Mouse (Mus musculus): ENCODE measurements around the gene Qrsl1.
A peak's percentile ranks its signal among the peaks of the same experiment; 100 is the strongest.
"Not testable (repeated sequence)": the region's sequence is repeated elsewhere in the genome, so short reads cannot be mapped to it uniquely, and the experiment has no call there.

The Qrsl1 gene

GRCm38 (mm10) chr10:43901578-43902194 lies at the start of gene Qrsl1, which contains the start of gene Rtn4ip1:
TSS of gene Qrsl1 (minus strand) at chr10:43901745.
TSS of gene Rtn4ip1 (plus strand) at chr10:43901807.
- DNase-seq (ENCODE audit: low spot score): peak; percentile 86

GRCm38 (mm10) chr10:43945435-43945834 lies 43.9 kb upstream of the Qrsl1 start:
- DNase-seq (ENCODE audit: low spot score): no peak

- no peak for DNase-seq (ENCODE audit: low spot score)
Measured at GRCm38 (mm10) chr10:43943736-43944135, 42.2 kb upstream of the Qrsl1 start.

- no peak for DNase-seq (ENCODE audit: low spot score)
Measured at GRCm38 (mm10) chr10:43939136-43939662, 37.7 kb upstream of the Qrsl1 start.

GRCm38 (mm10) chr10:43928596-43928995 lies 27.1 kb upstream of the Qrsl1 start:
- no peak for DNase-seq (ENCODE audit: low spot score)

GRCm38 (mm10) chr10:43927736-43928135 lies 26.2 kb upstream of the Qrsl1 start:
- DNase-seq (ENCODE audit: low spot score): no peak

GRCm38 (mm10) chr10:43925776-43926175 lies 24.2 kb upstream of the Qrsl1 start:
- DNase-seq (ENCODE audit: low spot score): not testable (repeated sequence)

- DNase-seq (ENCODE audit: low spot score): no peak
Measured at GRCm38 (mm10) chr10:43923096-43923495, 21.6 kb upstream of the Qrsl1 start.

- peak; percentile 32 for DNase-seq (ENCODE audit: low spot score)
Measured at GRCm38 (mm10) chr10:43918696-43919608, 17.4 kb upstream of the Qrsl1 start.

GRCm38 (mm10) chr10:43916737-43917136 lies 15.2 kb upstream of the Qrsl1 start:
- DNase-seq (ENCODE audit: low spot score): no peak

- DNase-seq (ENCODE audit: low spot score): no peak
Measured at GRCm38 (mm10) chr10:43916181-43916580, 14.6 kb upstream of the Qrsl1 start.

GRCm38 (mm10) chr10:43912236-43912635 lies 10.7 kb upstream of the Qrsl1 start:
- DNase-seq (ENCODE audit: low spot score): no peak

- no peak for DNase-seq (ENCODE audit: low spot score)
Measured at GRCm38 (mm10) chr10:43910873-43911142, 9.3 kb upstream of the Qrsl1 start.

- DNase-seq (ENCODE audit: low spot score): no peak
Measured at GRCm38 (mm10) chr10:43910032-43910872, 8.7 kb upstream of the Qrsl1 start.

- no peak for DNase-seq (ENCODE audit: low spot score)
Measured at GRCm38 (mm10) chr10:43904569-43904968, 3.0 kb upstream of the Qrsl1 start.

- no peak for DNase-seq (ENCODE audit: low spot score)
Measured at GRCm38 (mm10) chr10:43900883-43901570, 518 bp downstream of the Qrsl1 start.

- DNase-seq (ENCODE audit: low spot score): no peak
Measured at GRCm38 (mm10) chr10:43898276-43898675, 3.3 kb downstream of the Qrsl1 start.

- DNase-seq (ENCODE audit: low spot score): no peak
Measured at GRCm38 (mm10) chr10:43896065-43896464, 5.5 kb downstream of the Qrsl1 start.

- DNase-seq (ENCODE audit: low spot score): no peak
Measured at GRCm38 (mm10) chr10:43892971-43893370, 8.6 kb downstream of the Qrsl1 start.

GRCm38 (mm10) chr10:43888976-43889375 lies 12.6 kb downstream of the Qrsl1 start:
- DNase-seq (ENCODE audit: low spot score): no peak

- DNase-seq (ENCODE audit: low spot score): no peak
Measured at GRCm38 (mm10) chr10:43887676-43888075, 13.9 kb downstream of the Qrsl1 start.

GRCm38 (mm10) chr10:43871458-43871857 lies 30.1 kb downstream of the Qrsl1 start:
- no peak for DNase-seq (ENCODE audit: low spot score)
